Mouse (Mus musculus): ENCODE measurements around the gene Plekha6.

Plekha6 gene

DNA sequence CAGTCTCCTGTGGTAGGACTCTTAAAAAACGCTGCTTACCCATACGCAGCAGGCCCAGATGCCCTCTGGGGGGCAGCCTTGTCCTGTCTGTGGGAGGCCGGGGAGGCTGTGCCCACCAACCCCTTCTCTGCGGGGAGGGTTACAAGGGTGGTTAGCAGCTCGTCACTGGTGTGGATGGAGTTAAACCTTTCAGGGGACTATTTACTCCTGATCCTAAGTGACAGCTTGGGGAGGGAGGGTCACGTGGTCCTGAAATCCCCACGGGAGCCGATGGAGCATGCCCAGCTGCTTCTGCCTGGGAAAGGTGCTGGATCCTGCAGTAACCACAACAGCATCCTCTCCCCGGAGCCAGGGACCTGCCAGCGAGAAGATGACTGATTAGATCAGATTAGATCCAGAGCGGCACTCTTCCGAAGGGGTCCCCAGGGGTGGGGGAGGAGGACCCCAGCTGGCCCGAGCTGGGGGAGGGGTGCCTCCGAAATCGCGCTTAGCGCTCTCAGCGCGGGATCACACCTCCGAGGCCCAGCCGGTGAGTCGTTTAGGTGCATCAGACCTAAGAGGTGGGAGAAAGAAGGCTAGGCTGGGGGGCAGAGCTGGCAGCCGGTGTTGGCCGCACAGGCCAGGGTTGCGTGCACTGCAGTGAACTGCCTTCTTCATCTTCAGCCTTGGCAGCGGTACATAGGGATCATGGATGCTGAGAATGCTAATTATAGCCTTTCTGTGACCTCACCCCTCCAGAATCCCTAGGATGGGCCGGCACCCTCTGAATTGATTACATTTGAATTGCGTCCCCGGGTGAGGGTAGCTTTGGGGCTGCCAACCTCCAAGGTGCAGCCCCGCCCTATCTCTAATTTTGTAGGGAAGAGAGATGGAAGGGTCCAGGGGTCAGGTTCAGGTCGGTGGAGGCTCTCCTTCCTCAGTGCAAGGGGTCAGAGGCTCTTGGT is 17.3 kb downstream of the Plekha6 start:
- peak; percentile 35 for DNase-seq (ENCODE audit: extremely low read depth, insufficient read length, low spot score)

DNA sequence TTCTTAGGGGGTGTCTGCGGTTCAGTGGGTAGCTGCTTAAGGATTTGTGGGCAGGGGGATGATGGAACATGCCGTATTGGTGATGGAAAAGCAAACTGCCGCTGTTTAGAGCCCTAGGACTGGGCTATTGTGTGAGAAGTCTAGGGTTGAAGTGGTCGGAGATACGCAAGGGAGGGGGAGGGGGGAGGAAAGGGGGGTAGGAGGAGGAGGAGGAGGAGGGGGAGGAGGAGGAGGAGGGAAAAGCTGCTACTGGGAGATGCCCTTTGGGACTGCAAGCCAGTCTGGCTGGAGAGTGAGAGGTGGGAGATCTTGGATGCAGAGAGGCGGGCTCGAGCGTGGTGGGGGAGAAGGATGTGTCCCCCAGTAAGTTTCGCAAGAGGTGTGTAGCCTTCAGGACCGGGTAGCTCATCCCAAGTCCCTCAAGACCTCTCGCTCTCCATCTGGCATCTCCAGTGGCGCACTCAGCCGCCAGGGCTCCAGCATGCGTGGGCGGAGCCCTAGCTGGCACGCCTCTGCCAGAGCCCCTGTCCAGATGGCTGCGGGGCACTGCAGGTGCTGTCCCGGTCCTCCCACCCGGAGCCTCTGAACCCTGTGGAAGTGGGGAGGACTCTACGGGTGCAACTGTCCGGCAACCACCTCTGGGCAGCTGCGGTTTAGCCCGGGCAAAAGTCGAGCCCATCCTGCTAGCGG is 18.2 kb downstream of the Plekha6 start:
- no peak for DNase-seq (ENCODE audit: extremely low read depth, insufficient read length, low spot score)

DNA sequence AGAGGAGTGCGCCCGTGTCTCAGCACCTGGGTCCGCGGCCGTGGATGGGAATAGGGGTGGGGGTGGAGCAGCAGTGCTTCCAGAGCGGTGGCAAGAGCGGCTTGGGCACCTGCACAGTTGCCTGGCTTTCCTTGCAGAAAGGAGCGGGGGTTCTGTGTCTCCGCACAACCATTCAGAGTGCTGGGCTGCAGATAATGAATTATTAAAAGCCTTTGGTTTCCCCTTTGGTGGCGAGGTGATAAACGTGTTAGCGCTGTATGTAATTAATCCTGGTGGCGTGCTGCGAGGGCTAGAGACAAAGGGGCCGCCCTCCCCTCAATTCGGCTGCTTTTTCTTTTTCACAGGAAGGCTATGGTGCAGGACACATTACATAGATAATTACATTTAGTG is 18.7 kb downstream of the Plekha6 start:
- DNase-seq (ENCODE audit: extremely low read depth, insufficient read length, low spot score), result no peak

GRCm38 (mm10) chr1:133183141-133183925 is 19.3 kb downstream of the Plekha6 start:
- no peak for DNase-seq (ENCODE audit: extremely low read depth, insufficient read length, low spot score)

DNA sequence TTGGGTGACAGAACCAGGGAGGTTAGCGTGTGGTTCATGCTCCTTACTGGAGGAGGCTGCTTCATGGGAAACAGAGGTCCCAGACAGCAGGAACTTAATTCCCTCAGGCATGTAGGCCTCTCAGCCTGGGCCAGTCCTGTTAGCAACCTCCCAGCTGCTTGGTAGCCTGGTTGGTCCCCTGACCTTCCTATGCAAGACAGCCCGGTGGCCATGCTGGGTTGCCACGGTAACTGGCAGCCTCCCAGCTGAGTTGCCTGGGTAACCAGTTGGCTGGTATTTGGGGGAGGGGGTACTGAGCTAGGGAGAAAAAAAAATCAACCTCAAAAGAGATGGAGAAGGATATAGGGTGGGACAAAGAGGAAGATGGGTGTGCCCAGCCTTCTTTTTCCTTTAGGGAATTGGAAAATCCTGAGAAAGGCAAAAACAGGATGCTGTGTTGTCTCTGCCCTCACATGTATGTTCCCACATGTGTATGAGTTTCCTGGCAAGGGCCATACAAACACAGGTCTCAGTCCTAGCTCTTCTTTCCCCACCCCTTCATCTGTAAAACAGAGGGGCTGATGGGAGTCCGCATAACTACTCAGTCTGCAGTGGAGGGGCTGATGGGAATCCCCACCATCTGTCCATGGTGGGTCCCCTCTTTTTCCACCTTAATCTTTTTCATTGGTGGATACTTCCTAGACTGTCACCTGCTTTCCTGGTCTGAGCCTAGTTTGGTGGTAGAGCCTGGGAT is 24.1 kb downstream of the Plekha6 start:
- no peak for DNase-seq (ENCODE audit: extremely low read depth, insufficient read length, low spot score)

DNA sequence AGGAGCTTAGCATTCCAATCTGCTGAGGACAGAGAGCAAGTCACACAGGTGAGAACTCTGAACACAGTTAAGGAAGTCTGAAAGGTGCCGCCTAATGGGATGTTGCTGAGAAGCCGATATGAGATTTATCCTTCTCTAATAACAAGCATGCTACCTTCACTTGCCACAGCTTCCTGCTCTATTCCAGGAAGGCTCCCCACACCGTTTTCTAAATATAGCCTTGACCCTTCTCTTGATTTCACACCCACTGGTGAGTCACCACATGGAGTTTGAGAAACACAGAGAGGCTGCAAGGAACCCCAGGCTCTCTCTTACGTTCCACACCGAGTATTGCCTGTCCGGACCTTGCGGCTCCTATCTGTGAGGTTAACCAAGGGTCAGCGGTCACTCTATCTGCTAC is 24.7 kb downstream of the Plekha6 start:
- no peak for DNase-seq (ENCODE audit: extremely low read depth, insufficient read length, low spot score)

GRCm38 (mm10) chr1:133189471-133189870 is 25.5 kb downstream of the Plekha6 start:
- DNase-seq (ENCODE audit: extremely low read depth, insufficient read length, low spot score), result no peak

DNA sequence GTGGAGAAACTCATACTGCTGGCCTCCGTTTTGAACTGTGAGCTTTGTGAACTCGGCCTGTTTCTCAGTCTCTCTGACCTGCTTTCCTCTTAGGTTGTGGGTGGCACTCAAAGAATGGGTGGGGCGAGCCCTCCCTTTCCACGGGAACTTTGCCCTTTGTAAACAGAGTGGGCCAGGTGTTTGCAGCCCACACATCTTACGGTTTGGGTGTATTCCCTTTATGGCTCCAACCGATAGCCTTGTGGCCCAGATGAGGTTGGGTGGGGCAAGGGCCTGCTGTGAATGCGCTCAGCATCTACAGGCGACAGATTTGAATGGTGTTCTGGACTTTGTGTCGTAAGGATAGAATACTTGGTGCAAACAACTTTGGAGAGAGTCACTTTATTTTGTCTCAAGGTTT is 26.5 kb downstream of the Plekha6 start:
- no peak for DNase-seq (ENCODE audit: extremely low read depth, insufficient read length, low spot score)

- no peak for DNase-seq (ENCODE audit: extremely low read depth, insufficient read length, low spot score)
Measured at GRCm38 (mm10) chr1:133196181-133196580, 32.2 kb downstream of the Plekha6 start.

DNA sequence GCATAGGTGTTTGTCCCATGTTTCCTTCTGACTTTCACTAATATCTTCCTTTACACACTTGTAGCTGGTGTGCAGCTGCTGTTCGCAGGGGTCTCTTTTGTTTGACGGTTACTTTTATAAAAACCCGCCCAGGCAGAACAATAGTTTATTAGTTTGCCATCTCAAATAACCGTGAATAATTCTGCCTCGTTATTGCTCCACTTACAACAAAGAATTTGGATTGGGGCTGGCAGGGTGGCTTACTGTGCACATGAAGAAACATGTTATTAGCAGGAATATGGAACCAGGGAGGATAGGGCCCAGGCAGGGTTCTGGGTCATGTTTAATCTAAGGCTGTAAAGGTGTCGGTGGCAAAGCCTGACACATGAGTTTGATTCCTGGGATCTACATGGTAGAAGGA is 33.3 kb downstream of the Plekha6 start:
- DNase-seq (ENCODE audit: extremely low read depth, insufficient read length, low spot score), result no peak

DNA sequence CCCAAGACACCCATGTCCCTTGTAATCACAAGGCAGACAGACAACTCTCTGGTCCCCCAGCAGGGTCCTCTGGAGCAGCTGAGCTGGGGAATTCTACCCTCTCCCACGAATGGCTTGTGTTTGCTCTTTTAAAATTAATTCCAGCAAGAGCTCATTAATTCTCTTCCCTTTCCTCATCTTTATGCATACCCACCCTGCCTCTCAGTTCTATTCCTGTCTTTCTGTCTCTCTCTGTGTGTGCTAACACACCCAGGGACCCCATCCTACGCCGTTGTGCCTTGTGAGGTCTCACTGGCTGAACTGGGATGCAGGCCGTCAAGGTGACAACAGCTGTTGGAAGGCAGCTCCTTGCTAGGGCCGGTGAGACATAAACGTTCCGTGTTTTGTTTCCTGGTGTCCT is 35.7 kb downstream of the Plekha6 start:
- DNase-seq (ENCODE audit: extremely low read depth, insufficient read length, low spot score), result no peak

DNA sequence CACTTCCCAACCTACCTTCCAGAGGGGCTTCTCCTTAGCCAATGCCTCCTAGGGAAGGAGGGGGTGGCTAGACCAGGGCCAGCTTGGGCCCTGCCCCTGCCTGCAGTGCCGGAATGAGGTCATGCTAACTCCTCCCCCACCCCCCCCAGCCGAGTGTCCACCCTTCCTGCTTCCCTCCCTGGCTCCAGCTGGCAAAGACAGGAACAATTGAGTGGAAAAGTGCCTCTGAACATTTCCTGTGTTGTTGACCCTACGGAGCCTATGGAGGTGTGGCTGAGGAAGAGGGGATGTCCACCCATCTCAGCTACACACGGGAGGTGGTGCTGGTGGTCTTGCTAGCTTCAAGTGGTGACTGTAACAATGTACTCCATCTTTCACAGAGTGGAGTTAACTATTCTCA is 37.5 kb downstream of the Plekha6 start:
- DNase-seq (ENCODE audit: extremely low read depth, insufficient read length, low spot score), result no peak

GRCm38 (mm10) chr1:133203701-133204100 is 39.7 kb downstream of the Plekha6 start:
- no peak for DNase-seq (ENCODE audit: extremely low read depth, insufficient read length, low spot score)

- DNase-seq (ENCODE audit: extremely low read depth, insufficient read length, low spot score), result no peak
Measured at GRCm38 (mm10) chr1:133204341-133204849, 40.4 kb downstream of the Plekha6 start.

DNA sequence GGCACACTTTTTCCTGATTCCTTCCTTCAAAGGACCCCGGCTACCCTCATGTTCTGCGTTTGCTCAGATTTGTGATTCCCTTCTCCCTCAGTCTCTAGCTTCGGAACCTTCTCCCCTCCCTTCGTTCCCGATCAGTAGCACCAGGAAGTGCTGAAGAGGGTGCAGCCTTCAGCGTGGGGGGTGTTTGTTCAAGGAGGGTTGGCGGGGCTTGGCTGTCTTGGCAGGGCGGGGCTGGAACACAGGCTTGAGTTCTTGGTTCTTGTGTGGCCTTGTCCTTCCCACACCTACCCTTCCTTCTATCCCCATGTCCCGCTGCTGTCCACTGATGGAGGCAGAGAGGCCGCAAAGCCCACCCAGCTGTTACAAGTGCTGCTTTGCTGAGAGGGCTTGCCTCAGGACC is 41.0 kb downstream of the Plekha6 start:
- no peak for DNase-seq (ENCODE audit: extremely low read depth, insufficient read length, low spot score)

- DNase-seq (ENCODE audit: extremely low read depth, insufficient read length, low spot score), result no peak
Measured at GRCm38 (mm10) chr1:133208086-133208815, 44.2 kb downstream of the Plekha6 start.

DNA sequence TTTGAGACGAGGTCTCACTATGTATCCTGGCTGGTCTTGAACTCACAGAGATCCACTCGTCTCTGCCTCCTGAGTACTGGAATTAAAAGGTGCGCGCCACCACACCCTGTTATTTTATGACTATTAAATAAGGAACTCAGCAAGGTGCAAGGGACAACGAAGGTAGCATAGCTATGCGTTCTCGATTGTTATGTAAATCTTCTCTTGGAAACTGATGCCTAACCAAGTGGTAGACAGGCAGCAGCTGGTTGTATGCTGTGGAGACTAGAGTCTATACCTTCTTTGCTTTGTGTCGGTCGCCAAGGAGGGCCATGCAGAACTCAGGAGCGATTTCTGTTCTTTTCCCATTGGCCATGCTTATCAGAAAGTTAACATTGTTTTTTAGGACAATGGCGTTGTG is 45.0 kb downstream of the Plekha6 start:
- DNase-seq (ENCODE audit: extremely low read depth, insufficient read length, low spot score), result no peak

DNA sequence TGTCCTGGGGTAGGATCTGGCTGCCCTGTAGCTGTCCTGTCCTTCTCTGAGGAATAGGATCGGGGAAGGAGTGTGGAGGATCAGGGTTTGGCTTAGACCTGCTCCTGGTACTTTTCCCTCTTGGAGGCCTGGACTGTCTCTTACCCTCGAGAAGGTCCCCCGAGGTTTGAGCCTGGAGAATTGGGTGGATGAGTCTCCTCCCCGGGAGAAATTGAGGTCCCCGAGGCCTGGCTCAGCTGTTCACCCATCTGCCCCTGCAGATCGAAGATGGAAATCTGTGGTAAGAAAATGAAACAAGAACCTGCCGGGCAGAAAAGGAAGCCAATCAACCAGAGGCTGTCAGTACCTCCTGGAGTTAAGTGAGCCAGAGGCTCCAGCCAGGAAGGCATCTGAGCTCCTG is 45.5 kb downstream of the Plekha6 start:
- peak; percentile 19 for DNase-seq (ENCODE audit: extremely low read depth, insufficient read length, low spot score)

GRCm38 (mm10) chr1:133209901-133210516 is 46.0 kb downstream of the Plekha6 start:
- DNase-seq (ENCODE audit: extremely low read depth, insufficient read length, low spot score), result peak; percentile 52

All from 3134 (cell line).